Mouse (Mus musculus) limb, embryonic 10.5 days (tissue): ENCODE data around the gene Ptar1. TPM values are rescaled to one million over a fixed set of nuclear protein-coding genes. Genes with fewer than 3 reads are reported as not detected.
"Not testable (repeated sequence)": the region's sequence is repeated elsewhere in the genome, so short reads cannot be mapped to it uniquely, and the experiment has no call there.

Experiments used
- DNase-seq: peaks from one replicate; pipeline ENCODE4 v3.0.0-alpha.2; 2017; ENCODE audit warnings: low spot score
- H3K27ac ChIP-seq: fragments of 300-500 bp; sonication (generic); 2 replicates; pipeline ENCODE4 v1.5.1; 2016; ENCODE audit warnings: mild to moderate bottlenecking
- H3K27me3 ChIP-seq: fragments of 300-500 bp; sonication (generic); 2 replicates; pipeline ENCODE4 v1.6.1; 2016; ENCODE audit warnings: low read depth, mild to moderate bottlenecking; ENCODE audit not compliant: poor library complexity, severe bottlenecking
- H3K36me3 ChIP-seq: fragments of 300-500 bp; sonication (generic); 2 replicates; pipeline ENCODE4 v1.6.1; 2016; ENCODE audit warnings: mild to moderate bottlenecking, moderate library complexity
- H3K4me1 ChIP-seq: fragments of 300-500 bp; sonication (generic); 2 replicates; pipeline ENCODE4 v1.6.1; 2016
- H3K4me3 ChIP-seq: fragments of 300-500 bp; sonication (generic); 2 replicates; pipeline ENCODE4 v1.5.1; 2016; ENCODE audit warnings: mild to moderate bottlenecking, moderate library complexity
- H3K9me3 ChIP-seq: fragments of 300-500 bp; sonication (generic); replicated peaks from 2 replicates; pipeline ENCODE4 v1.6.1; 2016; ENCODE audit warnings: mild to moderate bottlenecking
- WGBS: fragments of 180-500 bp; shearing (Covaris S2); methylation state at CpG from one replicate; pipeline ENCODE4 v1.1.7; 2016; 5-methylcytosine and 5-hydroxymethylcytosine counted together
- polyA plus RNA-seq: library from polyadenylated mRNA; unstranded; fragments of >200 nt; fragmentation: Nextera tagmentation; extraction: Ambion mirVana; gene quantifications from 2 replicates; pipeline ENCODE4 v1.2.1, GENCODE M21; 2016

Gene Ptar1
- polyA plus RNA-seq, result 5.0 and 6.2 TPM in 2 replicates

DNA sequence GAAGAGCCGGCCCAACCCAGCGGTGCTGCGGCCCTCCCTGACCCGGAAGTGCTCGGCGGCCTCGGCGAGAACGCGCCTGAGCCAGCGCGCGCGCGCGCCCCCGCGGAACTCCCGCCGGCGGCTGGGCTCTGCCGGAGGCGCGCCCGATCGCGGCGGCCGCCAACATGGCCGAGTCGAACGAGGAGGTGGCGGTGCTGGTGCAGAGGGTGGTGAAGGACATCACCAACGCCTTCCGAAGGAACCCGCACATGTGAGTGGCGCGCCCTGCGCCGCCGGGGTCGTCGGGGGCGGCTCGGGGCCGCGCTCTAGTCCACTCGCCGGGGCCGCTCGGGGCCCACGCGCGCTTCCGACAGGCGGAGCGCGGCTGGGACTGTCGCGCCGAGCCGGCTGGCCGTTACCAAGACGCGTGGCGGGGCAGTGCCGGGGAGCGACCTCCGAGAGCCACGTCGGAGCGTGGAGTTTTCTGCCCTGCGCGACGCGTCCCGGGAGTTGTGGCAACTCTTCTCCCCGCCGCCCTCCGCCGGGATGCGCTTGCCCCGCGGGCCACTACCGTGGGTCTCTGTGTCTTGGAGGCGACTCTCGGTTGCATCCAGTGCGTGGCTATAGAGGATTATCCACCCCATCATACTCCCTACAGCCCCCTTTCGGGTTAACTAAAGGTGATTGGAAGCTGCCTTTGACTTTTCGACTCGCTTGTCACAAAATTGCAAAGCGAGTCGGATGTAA, at the start of gene Ptar1:
TSS of gene Ptar1 (plus strand) at position 134 of the 726 bp plus-strand sequence.
- Histone ChIP-seq H3K4me3 (peak within 1 kb of the TSS; percentile 87), H3K36me3 (no peaks in the 10 kb centered on the region), H3K9me3 (no peaks in the 10 kb centered on the region), H3K27ac (peak within 1 kb of the TSS; percentile 98), H3K4me1 (peaks cover 8% of the 10 kb centered on the region), H3K27me3 (no peaks in the 10 kb centered on the region)
- DNase-seq, result peak; percentile 96
- under 1% methylated on average over 90 of the region's 93 CpGs for WGBS

DNA sequence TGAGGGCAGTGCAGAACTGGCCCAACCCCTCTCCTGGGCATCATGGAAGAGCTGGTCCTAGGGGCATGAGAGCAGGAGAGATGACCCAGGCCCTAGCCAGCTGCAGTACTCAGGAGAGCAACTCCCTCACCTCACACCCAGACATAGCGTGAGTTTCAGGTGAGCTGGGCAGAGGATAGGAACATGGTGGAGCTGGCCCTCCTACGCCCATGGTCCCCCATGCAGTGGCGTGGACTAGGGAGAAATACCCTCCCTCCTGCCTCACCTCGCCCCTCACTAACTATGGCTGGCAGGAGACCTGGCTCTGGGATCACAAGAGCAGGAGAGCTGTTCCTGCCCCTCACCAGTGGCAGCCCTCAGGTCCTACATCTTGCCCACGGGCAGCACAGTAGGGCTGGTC, 43.4 kb upstream of the Ptar1 start:
- Histone ChIP-seq H3K4me1 (no peaks in the 10 kb centered on the region), H3K27ac (no peak overlapping the region), H3K27me3 (no peaks in the 10 kb centered on the region), H3K36me3 (no peaks in the 10 kb centered on the region), H3K9me3 (no peaks in the 10 kb centered on the region), H3K4me3 (no peak overlapping the region)
- WGBS, result 86% methylated on average over 5 of the region's 5 CpGs
- DNase-seq, result no peak

DNA sequence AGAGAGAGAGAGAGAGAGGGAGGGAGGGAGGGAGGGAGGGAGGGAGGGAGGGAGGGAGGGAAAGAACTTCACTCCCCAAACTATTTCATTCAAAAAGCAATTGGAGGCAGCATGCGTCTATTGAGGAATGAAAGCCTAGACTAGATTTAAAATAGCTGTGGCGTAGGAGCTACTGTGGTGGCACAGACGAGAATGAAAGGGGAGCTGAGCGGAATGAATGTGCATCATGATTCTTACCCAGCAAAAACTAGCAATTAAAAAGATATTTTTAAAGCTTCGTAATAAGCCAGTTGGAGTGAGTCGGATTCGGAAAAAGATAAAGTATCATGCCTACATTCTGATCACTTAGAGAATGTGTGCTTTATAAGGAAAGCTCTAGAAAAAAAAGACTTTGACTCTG, 41.9 kb upstream of the Ptar1 start:
- 83% methylated on average over 7 of the region's 7 CpGs for WGBS
- no peaks in the 10 kb centered on the region for H3K36me3 ChIP-seq
- no peaks in the 10 kb centered on the region for H3K9me3 ChIP-seq
- DNase-seq, result no peak
- no peak overlapping the region for H3K4me3 ChIP-seq
- no peaks in the 10 kb centered on the region for H3K4me1 ChIP-seq
- no peaks in the 10 kb centered on the region for H3K27me3 ChIP-seq
- no peak overlapping the region for H3K27ac ChIP-seq

DNA sequence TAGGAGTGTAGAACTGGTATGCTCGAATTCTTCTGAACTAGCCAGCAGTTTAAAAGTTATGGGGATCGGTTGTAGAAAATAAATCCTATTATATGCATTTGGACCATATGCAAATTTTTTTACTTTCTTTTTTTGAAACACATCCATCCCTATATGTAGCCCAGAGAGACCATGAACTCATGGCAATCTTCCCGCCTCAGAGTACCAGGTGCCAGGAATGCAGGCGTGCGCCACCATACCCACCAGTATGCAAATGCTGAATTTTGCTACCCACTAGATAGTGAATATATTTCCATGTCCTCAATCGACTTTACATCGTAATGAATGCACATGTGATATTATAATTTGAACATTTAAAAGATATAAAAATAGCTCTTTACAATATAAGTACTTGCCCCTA, 39.9 kb upstream of the Ptar1 start:
- DNase-seq, result no peak
- 92% methylated on average over 7 of the region's 7 CpGs for WGBS
- no peak overlapping the region for H3K4me3 ChIP-seq
- H3K4me1 ChIP-seq, result no peaks in the 10 kb centered on the region
- no peak overlapping the region for H3K27ac ChIP-seq
- no peaks in the 10 kb centered on the region for H3K27me3 ChIP-seq
- no peaks in the 10 kb centered on the region for H3K36me3 ChIP-seq
- H3K9me3 ChIP-seq, result no peaks in the 10 kb centered on the region

DNA sequence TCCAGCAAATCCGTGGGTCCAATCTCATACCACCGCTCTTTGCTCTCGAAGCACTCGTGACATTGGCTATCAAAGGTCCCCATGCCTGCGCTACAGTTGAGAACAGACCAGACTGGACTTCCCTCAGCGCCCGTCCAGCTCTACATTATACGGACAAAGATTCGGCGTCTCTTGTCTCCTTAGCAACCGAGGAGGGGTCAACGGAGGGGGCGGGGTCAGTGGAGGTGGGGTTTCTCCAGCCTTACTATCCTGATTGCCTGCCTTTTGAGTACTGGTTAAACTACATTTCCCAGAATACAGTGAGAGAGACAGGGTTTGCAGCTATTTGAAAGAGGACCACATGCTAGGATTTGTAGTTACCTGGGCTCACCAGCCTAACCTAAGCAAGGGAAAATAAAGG, 34.6 kb upstream of the Ptar1 start, which contains the start of gene 1700028P14Rik:
TSS of gene 1700028P14Rik (minus strand) at position 169 of the 400 bp plus-strand sequence.
- Histone ChIP-seq H3K27ac (no peak within 1 kb of the TSS), H3K9me3 (no peaks in the 10 kb centered on the region), H3K4me1 (0 out of 2 replicates have a peak, but pooled peaks cover 3% of the 10 kb centered on the region), H3K4me3 (peak within 1 kb of the TSS; percentile 37), H3K27me3 (no peaks in the 10 kb centered on the region), H3K36me3 (no peaks in the 10 kb centered on the region)
- WGBS, result 4% methylated on average over 13 of the region's 13 CpGs
- peak; percentile 72 for DNase-seq

GRCm38 (mm10) chr19:23653154-23653553, 34.1 kb upstream of the Ptar1 start:
- no peaks in the 10 kb centered on the region for H3K27me3 ChIP-seq
- H3K4me1 ChIP-seq, result 0 out of 2 replicates have a peak, but pooled peaks cover 3% of the 10 kb centered on the region
- no peak for DNase-seq
- H3K36me3 ChIP-seq, result no peaks in the 10 kb centered on the region
- no peak overlapping the region for H3K4me3 ChIP-seq
- 92% methylated on average over 5 of the region's 5 CpGs for WGBS
- H3K27ac ChIP-seq, result no peak overlapping the region
- no peaks in the 10 kb centered on the region for H3K9me3 ChIP-seq

DNA sequence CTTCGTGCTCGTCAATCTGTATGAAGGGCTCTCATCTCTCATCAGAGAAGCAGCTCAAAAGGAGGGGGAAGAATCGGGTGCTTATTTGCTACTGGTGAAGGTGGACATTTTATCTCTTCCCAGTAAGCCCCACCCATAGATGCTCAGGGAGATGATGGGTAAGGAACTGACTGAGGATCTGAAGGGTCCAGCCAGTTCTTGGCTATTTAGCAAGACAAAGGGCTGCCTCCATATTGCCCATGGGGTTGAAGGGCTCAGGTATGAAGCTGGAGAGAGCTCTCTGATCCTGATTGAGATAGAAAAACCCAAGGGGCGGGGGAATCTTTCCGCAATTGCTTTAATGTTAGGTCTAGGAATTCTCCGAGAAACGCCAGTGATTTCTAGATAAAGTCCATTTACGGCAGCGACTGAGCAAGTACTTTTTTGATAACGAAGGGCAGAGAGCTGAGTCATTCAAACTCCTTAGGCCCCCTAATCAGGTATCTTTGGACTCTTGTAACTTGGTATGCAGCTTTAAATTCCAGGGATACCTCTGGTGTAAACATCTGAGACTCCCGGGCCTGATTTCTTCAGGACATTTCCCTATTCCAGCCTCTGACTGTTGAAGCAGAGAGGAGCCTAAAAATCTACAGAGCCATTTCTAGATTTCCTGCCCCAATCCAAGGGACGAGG, 29.8 kb upstream of the Ptar1 start:
- H3K9me3 ChIP-seq, result no peaks in the 10 kb centered on the region
- no peaks in the 10 kb centered on the region for H3K27me3 ChIP-seq
- no peak overlapping the region for H3K27ac ChIP-seq
- H3K4me1 ChIP-seq, result 0 out of 2 replicates have a peak, but pooled peaks cover 3% of the 10 kb centered on the region
- 65% methylated on average over 12 of the region's 12 CpGs for WGBS
- no peaks in the 10 kb centered on the region for H3K36me3 ChIP-seq
- no peak overlapping the region for H3K4me3 ChIP-seq
- no peak for DNase-seq

- no peak overlapping the region for H3K27ac ChIP-seq
- H3K4me1 ChIP-seq, result no peaks in the 10 kb centered on the region
- no peak overlapping the region for H3K4me3 ChIP-seq
- DNase-seq, result no peak
- H3K27me3 ChIP-seq, result no peaks in the 10 kb centered on the region
- no peaks in the 10 kb centered on the region for H3K9me3 ChIP-seq
- WGBS, result 86% methylated on average over 4 of the region's 4 CpGs
- no peaks in the 10 kb centered on the region for H3K36me3 ChIP-seq
Measured at GRCm38 (mm10) chr19:23658350-23658749, 28.9 kb upstream of the Ptar1 start.

GRCm38 (mm10) chr19:23664083-23664482, 23.1 kb upstream of the Ptar1 start:
- no peak overlapping the region for H3K27ac ChIP-seq
- H3K27me3 ChIP-seq, result no peaks in the 10 kb centered on the region
- 93% methylated on average over 7 of the region's 7 CpGs for WGBS
- no peak for DNase-seq
- no peaks in the 10 kb centered on the region for H3K9me3 ChIP-seq
- H3K4me3 ChIP-seq, result no peak overlapping the region
- no peaks in the 10 kb centered on the region for H3K4me1 ChIP-seq
- no peaks in the 10 kb centered on the region for H3K36me3 ChIP-seq

GRCm38 (mm10) chr19:23668142-23668655, 19.0 kb upstream of the Ptar1 start:
- DNase-seq, result no peak

DNA sequence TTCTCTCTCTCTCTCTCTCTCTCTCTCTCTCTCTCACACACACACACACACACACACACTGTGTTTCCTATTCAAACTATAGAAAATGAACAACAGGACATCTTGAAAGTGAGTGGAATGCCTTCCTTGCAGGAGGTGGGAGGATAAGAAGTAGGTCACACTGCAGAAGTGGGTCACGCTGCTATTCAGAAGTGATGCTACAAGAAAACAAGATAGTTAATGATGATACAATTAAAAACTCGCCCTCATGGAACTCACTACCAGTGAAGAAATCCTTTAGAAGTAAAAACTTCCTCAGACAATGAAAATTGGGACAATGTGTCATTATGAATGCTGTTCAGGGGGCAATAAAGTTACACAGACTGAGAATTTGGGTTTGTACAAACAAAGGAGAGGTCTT, 14.2 kb upstream of the Ptar1 start:
- no peaks in the 10 kb centered on the region for H3K36me3 ChIP-seq
- H3K27me3 ChIP-seq, result no peaks in the 10 kb centered on the region
- H3K9me3 ChIP-seq, result no peaks in the 10 kb centered on the region
- H3K4me1 ChIP-seq, result no peaks in the 10 kb centered on the region
- no peak overlapping the region for H3K4me3 ChIP-seq
- DNase-seq, result no peak
- WGBS, result 69% methylated on average over 2 of the region's 2 CpGs
- no peak overlapping the region for H3K27ac ChIP-seq

More at GRCm38 (mm10) chr19:23668142-23668655, 19.0 kb upstream of the Ptar1 start:
- no peak overlapping the region for H3K4me3 ChIP-seq
- no peak overlapping the region for H3K27ac ChIP-seq
- H3K4me1 ChIP-seq, result no peaks in the 10 kb centered on the region
- H3K9me3 ChIP-seq, result no peaks in the 10 kb centered on the region
- H3K27me3 ChIP-seq, result no peaks in the 10 kb centered on the region
- WGBS, result 82% methylated on average over 6 of the region's 6 CpGs
- no peaks in the 10 kb centered on the region for H3K36me3 ChIP-seq

- H3K27ac ChIP-seq, H3K9me3 ChIP-seq, H3K36me3 ChIP-seq, H3K4me1 ChIP-seq, H3K4me3 ChIP-seq, DNase-seq, H3K27me3 ChIP-seq: not testable (repeated sequence)
- WGBS, result 92% methylated on average over 8 of the region's 8 CpGs
Measured at GRCm38 (mm10) chr19:23675656-23676055, 11.6 kb upstream of the Ptar1 start.

GRCm38 (mm10) chr19:23686962-23687295, 300 bp upstream of the Ptar1 start:
- under 1% methylated on average over 14 of the region's 14 CpGs for WGBS
- no peaks in the 10 kb centered on the region for H3K27me3 ChIP-seq

More at GRCm38 (mm10) chr19:23686962-23687295, 300 bp upstream of the Ptar1 start:
- no peaks in the 10 kb centered on the region for H3K9me3 ChIP-seq
- no peak for DNase-seq
- H3K4me1 ChIP-seq, result peaks cover 8% of the 10 kb centered on the region
- H3K36me3 ChIP-seq, result no peaks in the 10 kb centered on the region
- H3K4me3 ChIP-seq, result peak overlapping the region; percentile 87
- H3K27ac ChIP-seq, result peak overlapping the region; percentile 98
